Mouse (Mus musculus) layer of hippocampus, adult 2 months (tissue): Measurements from ENCODE around the gene Polr1b. TPM values are rescaled to one million over a fixed set of nuclear protein-coding genes. Genes with fewer than 3 reads are reported as not detected.
A peak's percentile ranks its signal among the peaks of the same experiment; 100 is the strongest.

Experiments
- DNase-seq, 2 experiments: peaks; one replicate each; pipeline ENCODE4 v3.0.0; 2022; ENCODE audit warnings: low spot score in 2 of 2
- H3K27ac ChIP-seq: fragments of 200-600 bp; 2 replicates; pipeline ENCODE4 v1.8.1; 2022
- H3K4me3 ChIP-seq: fragments of 200-600 bp; 2 replicates; pipeline ENCODE4 v1.8.1; 2022; ENCODE audit warnings: mild to moderate bottlenecking
- CTCF ChIP-seq: fragments of 200-600 bp; conservative IDR thresholded peaks from 2 replicates; pipeline ENCODE4 v1.8.1; 2022; ENCODE audit warnings: antibody characterized with exemption, mild to moderate bottlenecking, moderate library complexity
- long read RNA-seq, 2 experiments: library from polyadenylated mRNA; stranded (forward); transcript quantifications; one replicate each; pipeline ENCODE4 v2.0.0; 2021; ENCODE audit warnings: borderline mapping rate in 2 of 2
- total RNA-seq, 2 experiments: library from RNA; stranded (reverse); gene quantifications; 2 replicates each; pipeline ENCODE4 v1.2.3; 2021

Polr1b gene
- total RNA-seq = 10 to 100 TPM; 16.2 to 17.2 TPM
- long read RNA-seq, experiment 1, transcript Polr1b-202 (15 exons, 3,998 nt) = major isoform, 6 of 7 reads
- long read RNA-seq, experiment 1, partial matches to known transcripts = 0 of 7 reads
- long read RNA-seq, experiment 1, other reads (novel, unspliced or antisense) = 1 of 7 reads
- long read RNA-seq, experiment 2, transcript Polr1b-202 (15 exons, 3,998 nt) = major isoform, 8 of 13 reads
- long read RNA-seq, experiment 2, partial matches to known transcripts = 1 of 13 reads
- long read RNA-seq, experiment 2, other reads (novel, unspliced or antisense) = 4 of 13 reads

DNA sequence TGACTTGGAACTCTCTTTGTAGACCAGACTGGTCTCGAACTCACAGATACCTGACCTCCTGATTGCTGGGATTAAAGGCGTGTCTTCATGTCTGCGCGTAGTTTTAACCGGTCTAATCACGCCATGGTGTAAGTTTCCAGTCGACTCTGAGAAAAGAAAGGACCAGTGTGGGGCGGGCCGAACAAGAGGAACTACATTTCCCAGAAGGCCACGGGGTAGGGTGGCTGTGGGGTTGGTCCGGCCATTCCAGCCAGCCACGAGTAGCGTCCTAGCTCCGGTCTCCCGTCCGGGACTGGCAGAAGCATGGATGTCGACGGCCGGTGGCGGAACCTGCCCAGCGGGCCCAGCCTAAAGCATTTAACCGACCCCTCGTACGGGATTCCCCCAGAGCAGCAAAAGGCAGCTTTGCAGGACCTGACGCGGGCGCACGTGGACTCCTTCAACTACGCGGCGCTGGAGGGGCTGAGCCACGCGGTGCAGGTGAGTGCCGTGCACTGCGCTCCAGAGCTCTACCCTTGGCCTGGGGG, at the start of gene Polr1b:
Gene Polr1b (plus strand): TSS at position 212 of the 527 bp plus-strand sequence.
- DNase-seq = peak; percentile 91 to 95
- H3K27ac ChIP-seq = peak within 1 kb of the TSS; percentile 69; the same call in 1 of the 2 replicates
- no peak for TF ChIP-seq CTCF

GRCm38 (mm10) chr2:129052451-129052983, 48.3 kb upstream of the Polr1b start:
- no peak overlapping the region for H3K4me3 ChIP-seq
- TF ChIP-seq CTCF = no peak
- no peak overlapping the region for H3K27ac ChIP-seq

More for the DNA sequence above, at the start of gene Polr1b:
- H3K4me3 ChIP-seq = peak within 1 kb of the TSS; percentile 66

GRCm38 (mm10) chr2:129055741-129056140, 45.1 kb upstream of the Polr1b start:
- no peak overlapping the region for H3K4me3 ChIP-seq
- no peak for TF ChIP-seq CTCF
- no peak overlapping the region for H3K27ac ChIP-seq
- DNase-seq = no peak

More at GRCm38 (mm10) chr2:129052451-129052983, 48.3 kb upstream of the Polr1b start:
- no peak for DNase-seq

DNA sequence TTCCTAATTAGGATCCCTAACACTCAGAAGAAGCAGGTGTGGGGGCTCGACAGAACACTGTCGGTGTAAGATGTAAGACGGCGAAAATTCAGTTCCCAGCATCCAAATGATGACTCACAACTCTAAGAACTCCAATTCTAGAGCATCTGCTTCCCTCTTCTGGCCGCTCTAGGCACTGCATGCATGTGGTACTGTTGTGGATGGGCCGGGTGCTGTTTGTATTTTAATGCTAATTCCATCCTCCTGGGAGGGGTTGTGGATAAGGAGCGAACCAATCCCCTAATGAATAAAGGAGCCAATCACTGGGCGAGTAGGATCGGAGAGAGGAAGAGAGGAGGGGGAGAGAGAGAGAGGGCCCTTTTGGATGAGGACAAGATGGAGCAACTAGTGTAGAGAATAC, 44.2 kb upstream of the Polr1b start:
- DNase-seq = no peak
- peak; percentile 71 for TF ChIP-seq CTCF
- H3K27ac ChIP-seq = no peak overlapping the region
- H3K4me3 ChIP-seq = no peak overlapping the region

DNA sequence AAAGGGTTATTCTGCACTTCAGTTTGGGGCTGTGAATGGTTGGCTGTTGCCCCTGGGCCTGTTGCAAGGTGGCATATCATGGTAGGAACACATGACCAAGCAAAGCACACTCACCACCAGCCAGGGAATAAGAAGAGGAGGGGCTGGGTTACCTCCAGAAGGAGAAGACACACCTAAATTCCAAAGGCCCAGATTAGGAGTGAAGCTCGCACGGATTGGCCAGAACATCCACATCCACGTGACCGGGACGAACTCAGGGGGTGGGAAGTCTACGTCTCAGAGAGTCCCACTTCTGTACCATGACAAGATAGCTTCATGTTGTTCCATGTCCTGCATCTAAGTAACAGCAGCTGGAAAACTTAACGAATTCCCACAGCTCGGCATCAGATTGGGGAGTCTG, 43.5 kb upstream of the Polr1b start:
- no peak for DNase-seq
- H3K27ac ChIP-seq = no peak overlapping the region

DNA sequence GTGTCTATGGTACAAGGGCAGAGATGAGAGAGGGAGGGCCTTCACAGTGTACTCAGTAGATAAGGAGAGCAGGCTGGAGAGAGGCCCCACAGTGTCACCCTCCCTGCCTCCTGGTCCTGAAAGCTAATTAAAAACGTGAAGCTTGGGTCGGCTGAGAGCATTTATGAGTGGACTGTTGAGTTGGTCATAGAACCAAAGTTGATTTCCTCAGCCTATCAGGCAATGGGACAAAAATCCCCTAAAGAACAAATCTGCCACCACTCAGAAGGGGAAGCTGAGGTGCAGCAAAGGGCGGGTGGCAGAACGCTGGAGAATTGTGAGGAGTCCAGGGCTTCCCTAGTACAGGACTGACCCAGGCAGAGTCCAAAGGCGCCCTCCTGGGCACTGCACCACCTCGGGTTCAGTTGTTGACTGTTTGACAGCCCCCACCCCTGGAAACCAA, 42.9 kb upstream of the Polr1b start:
- Histone ChIP-seq H3K27ac (no peak overlapping the region), H3K4me3 (no peak overlapping the region)
- TF ChIP-seq CTCF = no peak
- no peak for DNase-seq

More for the DNA sequence above, 43.5 kb upstream of the Polr1b start:
- no peak overlapping the region for H3K4me3 ChIP-seq
- TF ChIP-seq CTCF = no peak

DNA sequence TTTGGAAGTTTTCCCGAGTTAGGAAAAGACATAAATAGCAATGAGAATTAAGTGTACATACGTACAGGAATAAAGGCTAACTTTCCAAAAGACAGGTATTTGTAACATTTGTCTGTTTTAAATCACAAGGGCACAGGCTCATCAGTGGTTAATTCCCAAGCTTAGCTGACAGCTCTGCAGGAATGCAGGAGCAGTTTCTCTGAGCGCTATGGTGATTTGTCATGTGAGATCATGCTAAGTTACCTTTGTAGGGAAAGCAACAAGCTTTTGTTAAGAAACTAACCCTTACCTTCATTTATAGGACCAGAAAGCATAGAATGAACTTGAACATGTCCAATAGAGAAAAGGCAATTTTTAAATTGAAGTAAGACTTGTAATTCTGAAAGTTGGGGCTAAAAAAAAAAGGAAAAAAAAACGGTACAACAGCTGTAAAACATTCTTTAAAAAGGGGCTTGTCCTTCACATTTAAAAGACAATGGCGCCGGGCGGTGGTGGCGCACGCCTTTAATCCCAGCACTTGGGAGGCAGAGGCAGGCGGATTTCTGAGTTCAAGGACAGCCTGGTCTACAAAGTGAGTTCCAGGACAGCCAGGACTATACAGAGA, 39.2 kb upstream of the Polr1b start:
- no peak overlapping the region for H3K27ac ChIP-seq
- no peak overlapping the region for H3K4me3 ChIP-seq
- no peak for TF ChIP-seq CTCF
- no peak for DNase-seq

DNA sequence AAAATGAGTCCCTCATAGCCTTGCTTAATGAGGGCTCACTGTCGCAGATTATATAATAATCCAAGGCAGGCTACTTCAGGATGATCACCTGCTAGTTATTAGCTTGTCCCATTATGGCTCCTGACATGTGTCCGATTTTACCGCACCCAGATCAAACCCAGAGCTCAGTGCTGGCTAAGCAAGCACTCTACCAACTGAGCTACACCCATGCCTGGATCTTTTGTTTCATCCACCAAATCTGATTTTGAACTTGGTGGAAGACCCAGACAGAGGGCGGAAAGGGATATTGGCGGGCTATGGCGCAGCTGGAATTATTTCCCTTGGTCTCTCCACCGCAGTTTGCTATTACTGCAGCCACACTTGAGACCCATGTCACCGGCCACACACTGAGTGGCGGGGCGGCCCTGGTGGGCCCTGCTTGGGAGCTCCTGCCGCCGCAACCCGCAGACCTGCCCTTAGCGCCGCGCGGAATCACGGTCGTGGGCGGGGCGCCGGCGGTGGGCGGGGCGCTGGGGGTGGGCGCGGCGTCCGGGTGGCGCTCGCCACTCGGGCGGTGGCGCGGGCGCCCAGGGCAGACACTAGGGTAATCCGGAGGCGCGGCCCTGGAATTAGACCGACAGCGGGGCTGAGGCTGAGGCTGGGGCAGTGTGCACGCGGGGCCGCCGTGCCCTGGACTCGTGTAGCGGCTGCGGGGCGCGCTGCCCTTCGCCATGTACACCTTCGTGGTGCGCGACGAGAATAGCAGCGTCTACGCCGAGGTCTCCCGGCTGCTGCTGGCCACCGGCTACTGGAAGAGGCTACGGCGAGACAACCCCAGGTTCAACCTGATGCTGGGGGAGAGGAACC, 35.1 kb upstream of the Polr1b start, which contains the start of gene Ttl:
Gene Ttl (plus strand): TSS at position 506 of the 846 bp plus-strand sequence.
- peak within 1 kb of the TSS; percentile 86 for H3K27ac ChIP-seq
- no peak for TF ChIP-seq CTCF
- DNase-seq = peak; percentile 42 to 70
- H3K4me3 ChIP-seq = peak within 1 kb of the TSS; percentile 98

- peak overlapping the region; percentile 86 for H3K27ac ChIP-seq
- no peak for TF ChIP-seq CTCF
- peak overlapping the region; percentile 98 for H3K4me3 ChIP-seq
- DNase-seq = peak in 1 of 2 experiments; percentile 37
These were observed 34.5 kb upstream of the Polr1b start for GRCm38 (mm10) chr2:129066326-129066725.

DNA sequence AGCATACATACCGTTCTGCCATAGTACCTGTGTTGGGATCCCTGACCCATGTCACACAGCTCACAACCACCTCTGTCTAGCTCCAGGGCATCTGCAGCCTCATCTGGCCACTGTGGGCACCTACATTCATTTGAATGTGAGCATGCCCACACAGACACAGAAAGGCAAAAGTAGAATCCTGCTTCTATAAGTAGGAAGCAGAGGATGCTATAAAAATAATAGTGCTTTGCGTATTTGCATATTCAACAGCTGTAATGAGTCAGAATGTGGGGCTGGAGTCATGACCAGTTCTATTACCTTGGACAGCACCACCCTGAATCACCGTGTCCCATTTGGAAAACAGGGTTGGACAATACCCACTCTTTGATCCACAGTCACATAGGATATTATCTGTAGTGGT, 30.5 kb upstream of the Polr1b start:
- TF ChIP-seq CTCF = no peak
- Histone ChIP-seq H3K4me3 (no peak overlapping the region), H3K27ac (no peak overlapping the region)
- DNase-seq = no peak

- H3K4me3 ChIP-seq = no peak overlapping the region
- no peak for DNase-seq
- TF ChIP-seq CTCF = peak; percentile 67
- no peak overlapping the region for H3K27ac ChIP-seq
These were observed 22.5 kb upstream of the Polr1b start for GRCm38 (mm10) chr2:129078313-129078712.

GRCm38 (mm10) chr2:129079194-129079593, 21.6 kb upstream of the Polr1b start:
- no peak overlapping the region for H3K4me3 ChIP-seq
- DNase-seq = no peak
- H3K27ac ChIP-seq = no peak overlapping the region
- no peak for TF ChIP-seq CTCF
